Mouse (Mus musculus) urinary bladder, postnatal 25 days (tissue): Measurements from ENCODE around the gene Fthl17e.
"Not testable (repeated sequence)": the region's sequence is repeated elsewhere in the genome, so short reads cannot be mapped to it uniquely, and the experiment has no call there.

ENCODE experiments used
- DNase-seq: peaks from one replicate; pipeline ENCODE4 v3.0.0; 2022; ENCODE audit warnings: low spot score

The Fthl17e gene

DNA sequence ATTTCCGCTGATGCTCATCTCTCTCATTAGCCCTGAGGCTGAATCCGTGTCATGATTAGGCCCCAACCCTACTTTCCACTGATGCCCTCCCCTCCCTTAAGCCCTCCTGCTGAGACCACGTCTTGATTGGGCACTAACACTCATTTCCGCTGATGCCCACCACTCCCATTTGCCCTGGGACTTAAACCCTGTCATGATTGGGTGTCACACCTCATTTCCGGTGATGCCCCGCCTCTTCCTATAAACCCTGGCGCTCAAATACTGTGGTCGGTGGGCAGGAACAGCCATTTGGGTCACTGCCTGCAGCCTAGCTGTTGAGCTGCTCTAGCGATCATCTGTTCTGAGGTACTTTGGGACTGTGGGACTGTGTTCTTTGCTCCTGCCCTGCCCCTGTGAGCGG, at the start of gene Fthl17e:
Gene Fthl17e, plus strand, starts transcription at position 301 of the 400 bp plus-strand sequence.
- DNase-seq = not testable (repeated sequence)

- DNase-seq = not testable (repeated sequence)
These were observed 46.6 kb upstream of the Fthl17e start, which contains the start of gene Fthl17d for GRCm38 (mm10) chrX:8986655-8987054. Gene Fthl17d, minus strand, starts transcription at chrX:8986755.

GRCm38 (mm10) chrX:9016079-9016478, 17.2 kb upstream of the Fthl17e start:
- DNase-seq = no peak

GRCm38 (mm10) chrX:9019481-9019880, 13.8 kb upstream of the Fthl17e start:
- no peak for DNase-seq

DNA sequence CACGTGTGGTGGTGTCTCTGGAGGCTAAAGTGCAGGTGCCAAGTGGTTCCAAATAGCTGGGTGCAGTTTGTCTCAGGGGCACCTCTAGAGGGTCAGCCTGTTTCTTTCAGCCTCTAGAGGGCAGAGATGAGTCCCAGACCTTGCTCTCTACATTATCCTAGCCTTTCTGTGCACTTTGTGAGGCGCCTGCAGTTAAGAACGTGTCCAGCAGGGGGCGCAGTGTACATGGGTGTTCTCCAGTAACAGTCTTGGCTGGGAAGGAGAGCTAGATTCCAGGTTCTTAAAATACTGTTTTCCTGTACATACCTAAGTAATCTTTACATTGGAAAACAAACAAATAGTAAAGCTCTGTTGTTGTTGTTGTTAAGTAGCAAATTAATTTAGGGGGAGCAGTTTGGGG, 8.3 kb downstream of the Fthl17e start:
- not testable (repeated sequence) for DNase-seq

GRCm38 (mm10) chrX:9060952-9061351, 27.7 kb downstream of the Fthl17e start:
- peak; percentile 76 for DNase-seq

DNA sequence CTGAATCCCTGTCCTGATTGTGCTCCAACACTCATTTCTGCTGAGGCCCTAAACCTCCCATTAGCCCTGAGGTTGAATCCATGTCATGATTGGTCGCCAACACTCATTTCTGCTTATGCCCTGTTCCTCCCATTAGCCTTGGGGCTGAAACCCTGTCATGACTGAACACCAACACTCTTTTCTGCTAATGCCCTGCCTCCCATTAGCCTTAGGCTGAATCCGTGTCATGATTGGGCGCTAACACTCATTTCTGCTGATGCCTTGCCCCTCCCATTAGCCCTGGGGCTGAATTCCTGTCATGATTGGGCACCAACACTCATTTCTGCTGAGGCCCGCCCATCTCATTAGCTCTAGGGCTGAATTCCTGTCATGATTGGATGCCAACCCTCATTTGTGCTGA, 28.8 kb downstream of the Fthl17e start:
- DNase-seq = no peak

GRCm38 (mm10) chrX:9062715-9063114, 29.4 kb downstream of the Fthl17e start, which contains the start of gene Fthl17f:
Gene Fthl17f, plus strand, starts transcription at chrX:9063015.
- DNase-seq = not testable (repeated sequence)

DNA sequence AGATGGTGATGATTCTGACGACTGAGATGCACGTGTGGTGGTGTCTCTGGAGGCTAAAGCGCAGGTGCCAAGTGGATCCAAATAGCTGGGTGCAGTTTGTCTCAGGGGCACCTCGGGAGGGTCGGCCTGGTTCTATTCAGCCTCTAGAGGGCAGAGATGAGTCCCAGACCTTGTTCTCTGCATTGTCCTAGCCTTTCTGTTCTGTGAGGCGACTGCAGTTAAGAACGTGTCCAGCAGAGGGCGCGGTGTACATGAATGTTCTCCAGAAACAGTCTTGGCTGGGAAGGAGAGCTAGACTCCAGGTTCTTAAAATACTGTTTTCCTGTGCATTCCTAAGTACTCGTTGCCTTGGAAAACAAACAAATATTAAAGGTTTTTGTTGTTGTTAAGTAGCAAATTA, 44.4 kb downstream of the Fthl17e start:
- DNase-seq = peak; percentile 12
